Mouse (Mus musculus) MEL (cell line): Measurements from ENCODE around the gene Tpd52l2. TPM values are rescaled to one million over a fixed set of nuclear protein-coding genes. Genes with fewer than 3 reads are reported as not detected.

Source experiments
- DNase-seq: peaks from one replicate; pipeline ENCODE4 v3.0.0; 2011; ENCODE audit warnings: low read depth, low spot score
- H3K27ac ChIP-seq: 2 replicates; pipeline ENCODE4 v1.5.1; 2012; ENCODE audit warnings: low read depth, mild to moderate bottlenecking, control low read depth, low read length, moderate library complexity; ENCODE audit not compliant: control insufficient read depth
- H3K27me3 ChIP-seq, 2 experiments: fragments of 150-350 bp in 1 of 2; sonication (generic) in 1 of 2; 2 replicates each; pipeline ENCODE4 v1.6.1; 2012; ENCODE audit warnings: low read length in 2 of 2, mild to moderate bottlenecking in 2 of 2, improper control_type of control experiment in 1 of 2, moderate library complexity in 1 of 2; ENCODE audit not compliant: insufficient read depth in 2 of 2, control insufficient read depth in 1 of 2
- H3K36me3 ChIP-seq, 2 experiments: 2 replicates each; pipeline ENCODE4 v1.6.1; 2012 to 2014; ENCODE audit warnings: low read length in 2 of 2, improper control_type of control experiment in 1 of 2, inconsistent platforms in 1 of 2, mild to moderate bottlenecking in 1 of 2; ENCODE audit not compliant: insufficient read depth in 2 of 2, control insufficient read depth in 1 of 2
- H3K4me1 ChIP-seq, 2 experiments: fragments of 150-350 bp in 1 of 2; sonication (generic) in 1 of 2; 2 replicates each; pipeline ENCODE4 v1.6.1; 2012; ENCODE audit warnings: low read length in 2 of 2, improper control_type of control experiment in 1 of 2, mild to moderate bottlenecking in 1 of 2; ENCODE audit not compliant: insufficient read depth in 2 of 2, control insufficient read depth in 1 of 2
- H3K4me3 ChIP-seq, 2 experiments: fragments of 150-350 bp in 1 of 2; sonication (generic) in 1 of 2; 2 replicates each; pipeline ENCODE4 v1.5.1; 2012; ENCODE audit warnings: low read depth in 2 of 2, low read length in 2 of 2, mild to moderate bottlenecking in 2 of 2, moderate library complexity in 2 of 2, control low read depth in 1 of 2, improper control_type of control experiment in 1 of 2; ENCODE audit not compliant: control insufficient read depth in 1 of 2, insufficient read depth in 1 of 2
- H3K79me2 ChIP-seq: 2 replicates; pipeline ENCODE4 v1.6.1; 2012; ENCODE audit warnings: mild to moderate bottlenecking, low read length, moderate library complexity; ENCODE audit not compliant: control insufficient read depth, poor library complexity, insufficient read depth
- H3K9ac ChIP-seq: 2 replicates; pipeline ENCODE4 v1.6.1; 2012; ENCODE audit warnings: low read depth, mild to moderate bottlenecking, control low read depth, low read length, moderate library complexity; ENCODE audit not compliant: control insufficient read depth, poor library complexity, severe bottlenecking
- H3K9me3 ChIP-seq: fragments of 150-350 bp; sonication (generic); replicated peaks from 2 replicates; pipeline ENCODE4 v1.6.1; 2012; ENCODE audit warnings: mild to moderate bottlenecking, low read length, improper control_type of control experiment, moderate library complexity; ENCODE audit not compliant: insufficient read depth
- CHD2 ChIP-seq: IDR thresholded peaks from 2 replicates; pipeline ENCODE4 v1.6.1; 2011; ENCODE audit warnings: low read length, improper control_type of control experiment
- E2F4 ChIP-seq: IDR thresholded peaks from 2 replicates; pipeline ENCODE4 v1.6.1; 2011; ENCODE audit warnings: low read depth, low read length, improper control_type of control experiment, borderline replicate concordance
- ELF1 ChIP-seq: IDR thresholded peaks from 2 replicates; pipeline ENCODE4 v1.6.1; 2014; ENCODE audit warnings: low read depth, mild to moderate bottlenecking, inconsistent platforms, low read length, improper control_type of control experiment, moderate library complexity
- ETS1 ChIP-seq: IDR thresholded peaks from 2 replicates; pipeline ENCODE4 v1.6.1; 2012; ENCODE audit warnings: low read depth, mild to moderate bottlenecking, inconsistent platforms, low read length, improper control_type of control experiment, moderate library complexity
- HCFC1 ChIP-seq: IDR thresholded peaks from 2 replicates; pipeline ENCODE4 v1.6.1; 2012; ENCODE audit warnings: low read depth, mild to moderate bottlenecking, inconsistent platforms, low read length, improper control_type of control experiment, moderate library complexity
- MAFK ChIP-seq: IDR thresholded peaks from 2 replicates; pipeline ENCODE4 v1.6.1; 2011; ENCODE audit warnings: low read depth, mild to moderate bottlenecking, low read length, improper control_type of control experiment, borderline replicate concordance
- MAX ChIP-seq: IDR thresholded peaks from 2 replicates; pipeline ENCODE4 v1.6.1; 2011; ENCODE audit warnings: low read length, improper control_type of control experiment
- MAZ ChIP-seq: IDR thresholded peaks from 2 replicates; pipeline ENCODE4 v1.6.1; 2012; ENCODE audit warnings: low read depth, mild to moderate bottlenecking, inconsistent platforms, low read length, improper control_type of control experiment
- MXI1 ChIP-seq: IDR thresholded peaks from 2 replicates; pipeline ENCODE4 v1.6.1; 2011; ENCODE audit warnings: mild to moderate bottlenecking, low read depth, low read length, improper control_type of control experiment
- MYB ChIP-seq: IDR thresholded peaks from 2 replicates; pipeline ENCODE4 v1.6.1; 2011; ENCODE audit warnings: mild to moderate bottlenecking, low read depth, low read length, improper control_type of control experiment
- MYC ChIP-seq: IDR thresholded peaks from 2 replicates; pipeline ENCODE4 v1.6.1; 2011; ENCODE audit warnings: low read depth, mild to moderate bottlenecking, low read length, improper control_type of control experiment, moderate library complexity
- NELFE ChIP-seq: IDR thresholded peaks from 2 replicates; pipeline ENCODE4 v1.6.1; 2011; ENCODE audit warnings: low read depth, low read length, improper control_type of control experiment
- NRF1 ChIP-seq: IDR thresholded peaks from 2 replicates; pipeline ENCODE4 v1.6.1; 2014; ENCODE audit warnings: low read depth, mild to moderate bottlenecking, inconsistent platforms, low read length, improper control_type of control experiment, moderate library complexity; ENCODE audit not compliant: poor library complexity, insufficient read depth, severe bottlenecking
- POLR2A ChIP-seq, 2 experiments: IDR thresholded peaks; 2 replicates each; pipeline ENCODE4 v1.6.1; 2011 to 2012; ENCODE audit warnings: low read length in 2 of 2, mild to moderate bottlenecking in 2 of 2, control low read depth in 1 of 2, improper control_type of control experiment in 1 of 2, low read depth in 1 of 2, moderate library complexity in 1 of 2; ENCODE audit not compliant: control insufficient read depth in 1 of 2, insufficient read depth in 1 of 2, poor library complexity in 1 of 2
- POLR2AphosphoS2 ChIP-seq: IDR thresholded peaks from 2 replicates; pipeline ENCODE4 v1.6.1; 2011; ENCODE audit warnings: low read length, improper control_type of control experiment
- POLR2AphosphoS5 ChIP-seq: IDR thresholded peaks from 2 replicates; pipeline ENCODE4 v1.6.1; 2012; ENCODE audit warnings: low read depth, borderline replicate concordance, mild to moderate bottlenecking, inconsistent platforms, low read length, moderate library complexity, mixed read lengths
- SIN3A ChIP-seq: IDR thresholded peaks from 2 replicates; pipeline ENCODE4 v1.6.1; 2012; ENCODE audit warnings: low read length, improper control_type of control experiment, inconsistent platforms
- TBP ChIP-seq: IDR thresholded peaks from 2 replicates; pipeline ENCODE4 v1.8.0; 2011; ENCODE audit warnings: low read depth, low read length, improper control_type of control experiment
- TCF12 ChIP-seq: IDR thresholded peaks from 2 replicates; pipeline ENCODE4 v1.6.1; 2014; ENCODE audit warnings: low read depth, mild to moderate bottlenecking, inconsistent platforms, low read length, improper control_type of control experiment, moderate library complexity
- ZMIZ1 ChIP-seq: IDR thresholded peaks from 2 replicates; pipeline ENCODE4 v1.6.1; 2012; ENCODE audit warnings: low read depth, mild to moderate bottlenecking, inconsistent platforms, low read length, improper control_type of control experiment, moderate library complexity
- polyA plus RNA-seq, 2 experiments: library from polyadenylated mRNA; stranded (reverse) in 1 of 2; unstranded in 1 of 2; fragments of >175 nt in 1 of 2; fragments of >200 nt in 1 of 2; gene quantifications; 2 replicates each; pipeline versions ENCODE4 v1.2.1 to v1.2.4; 2012; ENCODE audit warnings: low replicate concordance in 2 of 2, low read depth in 1 of 2; ENCODE audit not compliant: insufficient read length in 2 of 2, insufficient read depth in 1 of 2, missing spikeins in 1 of 2
- total RNA-seq: library from RNA; depleted of rRNA; stranded (reverse); fragments of 300-350 nt; gene quantifications from 2 replicates; pipeline ENCODE4 v1.2.3, GENCODE M21; 2012; rRNA removed

Tpd52l2 gene
- total RNA-seq, result 88.2 and 99.5 TPM in 2 replicates
- 100 to 1,000 TPM in 1 of 2 experiments, not detected in 1; 119 TPM for polyA plus RNA-seq

- Histone ChIP-seq H3K79me2 (peaks cover 20% of the 10 kb centered on the region), H3K36me3 (peaks cover 0 to 7% of the 10 kb centered on the region in 2 experiments; a peak in 3 of 4 replicates), H3K27ac (peak within 1 kb of the TSS; percentile 91), H3K9ac (peak within 1 kb of the TSS; percentile 94), H3K4me1 (peaks cover 5 to 10% of the 10 kb centered on the region in 2 experiments; a peak in 3 of 4 replicates), H3K4me3 (peak within 1 kb of the TSS; percentile 94 to 98), H3K9me3 (no peaks in the 10 kb centered on the region), H3K27me3 (no peaks in the 10 kb centered on the region)
- peak; percentile 98 for DNase-seq
- TF ChIP-seq ETS1, result peak; percentile 51; the same call in 1 of the 2 replicates
- TF ChIP-seq ZMIZ1, result no peak; the same call in 1 of the 2 replicates
- no peak for TF ChIP-seq MAFK
- TF ChIP-seq TBP, result peak; percentile 70; the same call in 1 of the 2 replicates
- TF ChIP-seq MYC, result peak; percentile 74; the same call in 1 of the 2 replicates
- TF ChIP-seq MXI1, result peak; percentile 91
- peak; percentile 80 for TF ChIP-seq POLR2AphosphoS2
- peak; percentile 10; the same call in 1 of the 2 replicates for TF ChIP-seq TCF12
- peak; percentile 82 for TF ChIP-seq E2F4
- peak; percentile 87 for TF ChIP-seq SIN3A
- peak; percentile 91 for TF ChIP-seq ELF1
- TF ChIP-seq MAX, result peak; percentile 81
- TF ChIP-seq NELFE, result peak; percentile 83
- peak; percentile 93 for TF ChIP-seq HCFC1
- no peak for TF ChIP-seq POLR2AphosphoS5
- TF ChIP-seq NRF1, result no peak
- TF ChIP-seq MYB, result no peak
- TF ChIP-seq POLR2A (IDR thresholded peaks at IDR 0.05; ENCODE audit: control insufficient read depth in 1 of 2, insufficient read depth in 1 of 2, low read depth in 1 of 2, low read length in 2 of 2, poor library complexity in 1 of 2), result peak; percentile 76 to 87
- 0 out of 2 replicates have a peak, but pooled peaks have one; percentile 24 for TF ChIP-seq MAZ
- 0 out of 2 replicates have a peak, but pooled peaks have one; percentile 40 for TF ChIP-seq CHD2
Measured at GRCm38 (mm10) chr2:181496831-181497547, at the start of gene Tpd52l2. TSS of gene Tpd52l2 (plus strand) at chr2:181497142.
